Comparison of ENCODE assay signal across 8 mouse cellular contexts in the genomic region with DNA sequence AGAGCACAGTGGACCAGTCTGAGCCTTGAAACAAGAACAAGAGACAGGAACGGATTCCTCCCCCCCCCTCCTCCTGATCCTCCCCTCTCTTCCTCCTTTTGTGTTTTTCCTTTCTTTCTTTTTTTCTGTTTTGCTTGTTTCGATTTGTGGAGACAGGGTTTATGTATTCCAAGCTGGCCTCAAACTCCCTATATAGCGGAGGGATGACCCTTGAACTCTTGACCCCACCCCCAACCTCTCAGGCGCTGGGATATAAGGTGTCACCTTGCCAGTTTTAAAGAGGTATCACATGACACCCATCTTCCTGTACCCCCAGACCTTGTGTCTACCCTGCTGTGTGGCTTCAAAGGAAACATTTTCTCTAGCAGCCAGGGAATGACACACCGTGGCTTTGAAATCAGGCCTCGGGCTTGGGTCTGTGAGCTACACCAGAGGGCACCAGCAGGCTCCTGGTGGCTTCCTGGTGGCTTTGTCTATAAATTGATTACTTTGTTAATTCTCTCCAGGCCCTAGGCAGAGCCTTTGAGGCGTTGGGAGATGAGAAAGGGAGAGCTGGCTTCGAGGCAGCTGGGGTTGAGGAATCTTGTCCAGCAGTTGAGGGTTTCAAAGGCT. TPM values are rescaled to one million over a fixed set of nuclear protein-coding genes. Genes with fewer than 3 reads are reported as not detected.
A peak's percentile ranks its signal among the peaks of the same experiment; 100 is the strongest.
DNase-seq lines count a peak whose midpoint lies in the region; ATAC-seq and TF ChIP-seq lines count a peak whose summit lies in the region.

No protein-coding gene starts in this region.

- ATAC-seq in forebrain, embryonic 13.5 days, result no peak
- ATAC-seq in limb, embryonic 13.5 days (ENCODE audit: low FRiP score, low read depth), result no peak

- TF ChIP-seq CTCF in gastrocnemius, adult 2 months (IDR thresholded peaks at IDR 0.05), result no peak

- peaks cover 43% of the 10 kb centered on the region for H3K4me1 ChIP-seq in forebrain, embryonic 13.5 days
- peaks cover 53% of the 10 kb centered on the region for H3K4me1 ChIP-seq in limb, embryonic 13.5 days

- peak overlapping the region; percentile 89 for H3K27ac ChIP-seq in gastrocnemius, adult 2 months
- peak overlapping the region; percentile 95 for H3K27ac ChIP-seq in forebrain, embryonic 13.5 days
- H3K27ac ChIP-seq in limb, embryonic 13.5 days, result peak overlapping the region; percentile 99

- no peak for DNase-seq in gastrocnemius, adult 2 months
- no peak for DNase-seq in gastrocnemius, adult 8-10 months (ENCODE audit: low spot score in 2 of 2)
- peak; percentile 39 for DNase-seq in 3T3-L1 (ENCODE audit: low read depth, low spot score)
- DNase-seq in cerebellum, postnatal 25 days, result no peak
- DNase-seq in layer of hippocampus, adult 8-10 months (ENCODE audit: low spot score in 2 of 2), result no peak
- no peak for DNase-seq in cerebellum, adult 11-12 months

- H3K4me3 ChIP-seq in gastrocnemius, adult 2 months, result 0 out of 2 replicates have a peak overlapping the region, but pooled peaks have one; percentile 11
- H3K4me3 ChIP-seq in forebrain, embryonic 13.5 days, result no peak overlapping the region
- H3K4me3 ChIP-seq in limb, embryonic 13.5 days, result peak overlapping the region; percentile 21

- no peaks in the 10 kb centered on the region for H3K27me3 ChIP-seq in forebrain, embryonic 13.5 days
- H3K27me3 ChIP-seq in limb, embryonic 13.5 days, result no peaks in the 10 kb centered on the region

- H3K4me2 ChIP-seq in forebrain, embryonic 13.5 days, result 0 out of 2 replicates have a peak overlapping the region, but pooled peaks have one; percentile 17
- peak overlapping the region; percentile 54 for H3K4me2 ChIP-seq in limb, embryonic 13.5 days (replicated peaks)

- H3K36me3 ChIP-seq in forebrain, embryonic 13.5 days (ENCODE audit: poor library complexity, severe bottlenecking), result no peaks in the 10 kb centered on the region
- no peaks in the 10 kb centered on the region for H3K36me3 ChIP-seq in limb, embryonic 13.5 days

- peak overlapping the region; percentile 34; the same call in 1 of the 2 replicates for H3K9ac ChIP-seq in forebrain, embryonic 13.5 days
- peak overlapping the region; percentile 53 for H3K9ac ChIP-seq in limb, embryonic 13.5 days

- intact Hi-C loops in gastrocnemius, adult 2 months (cut with DNase I), result no loop called here

- H3K9me3 ChIP-seq in forebrain, embryonic 13.5 days (replicated peaks), result no peaks in the 10 kb centered on the region
- H3K9me3 ChIP-seq in limb, embryonic 13.5 days, result no peaks in the 10 kb centered on the region

- 26% methylated on average over 8 of the region's 8 CpGs for WGBS in forebrain, embryonic 13.5 days
- WGBS in limb, embryonic 13.5 days, result 11% methylated on average over 8 of the region's 8 CpGs

RNA-seq across cellular contexts. Expression of gene Serpinh1, which starts 7.9 kb away (rescaled TPM):
- 100 to 1,000 TPM in 1 of 2 experiments, 10 to 100 TPM in 1; 47.0 to 124 TPM for total RNA-seq in gastrocnemius, adult 2 months (2021)
- total RNA-seq in gastrocnemius, adult 8-10 months (2022), result 10 to 100 TPM; 26.1 to 49.0 (median 33.7) TPM
- polyA plus RNA-seq in forebrain, embryonic 13.5 days (2015; fragmentation: Nextera tagmentation; extraction: Ambion mirVana), result 261 and 291 TPM in 2 replicates
- 1,782 and 1,939 TPM in 2 replicates for polyA plus RNA-seq in limb, embryonic 13.5 days (2015; fragmentation: Nextera tagmentation; extraction: Ambion mirVana)
- 10 to 100 TPM; 16.8 to 24.1 (median 21.3) TPM for total RNA-seq in layer of hippocampus, adult 8-10 months (2022)

RNA-seq across cellular contexts. Expression of gene Gdpd5, which starts 20.3 kb away (rescaled TPM):
- total RNA-seq in gastrocnemius, adult 2 months (2021), result 1 to 10 TPM; 5.4 to 6.7 TPM
- total RNA-seq in gastrocnemius, adult 8-10 months (2022), result 1 to 10 TPM; 5.0 to 5.9 (median 5.1) TPM
- polyA plus RNA-seq in forebrain, embryonic 13.5 days (2015; fragmentation: Nextera tagmentation; extraction: Ambion mirVana), result 28.1 and 32.8 TPM in 2 replicates
- 14.0 and 14.5 TPM in 2 replicates for polyA plus RNA-seq in limb, embryonic 13.5 days (2015; fragmentation: Nextera tagmentation; extraction: Ambion mirVana)
- 10 to 100 TPM; 17.4 to 32.6 (median 21.4) TPM for total RNA-seq in layer of hippocampus, adult 8-10 months (2022)
